Mouse (Mus musculus) small intestine, adult 2 months (tissue): ENCODE measurements around the gene Dop1b.

Experiments
- CTCF ChIP-seq: fragments of 200-500 bp; IDR thresholded peaks from 2 replicates; pipeline ENCODE4 v1.5.1; 2012; ENCODE audit warnings: low read depth, mild to moderate bottlenecking, control low read depth, inconsistent platforms, low read length, moderate library complexity, mixed read lengths; ENCODE audit not compliant: insufficient replicate concordance, insufficient read length; ENCODE audit errors: extremely low read depth
- POLR2A ChIP-seq: fragments of 200-500 bp; IDR thresholded peaks from 2 replicates; pipeline ENCODE4 v1.6.1; 2012; ENCODE audit warnings: low read depth, mild to moderate bottlenecking, control low read depth, inconsistent platforms, low read length, moderate library complexity

- TF ChIP-seq POLR2A (no peak), CTCF (no peak)
Observed at GRCm38 (mm10) chr16:93818691-93819324, 107.1 kb downstream of the Dop1b start.
